Mouse (Mus musculus) ES-E14 (cell line): ENCODE data around the gene Zfp784.

Experiments used
- CHD2 ChIP-seq: IDR thresholded peaks from 2 replicates; pipeline ENCODE4 v1.6.1; 2014; ENCODE audit warnings: mild to moderate bottlenecking, low read depth, low read length, inconsistent platforms
- HCFC1 ChIP-seq: IDR thresholded peaks from 2 replicates; pipeline ENCODE4 v1.6.1; 2012; ENCODE audit warnings: low read length, inconsistent platforms, borderline replicate concordance; ENCODE audit not compliant: insufficient read depth
- MAFK ChIP-seq: IDR thresholded peaks from 2 replicates; pipeline ENCODE4 v1.6.1; 2014; ENCODE audit warnings: mild to moderate bottlenecking, low read depth, low read length, inconsistent platforms; ENCODE audit not compliant: insufficient read depth
- ZC3H11A ChIP-seq: IDR thresholded peaks from 2 replicates; pipeline ENCODE4 v1.6.1; 2012; ENCODE audit warnings: low read depth, mild to moderate bottlenecking, inconsistent platforms, low read length, borderline replicate concordance
- ZNF384 ChIP-seq: IDR thresholded peaks from 2 replicates; pipeline ENCODE4 v1.6.1; 2012; ENCODE audit warnings: low read depth, low read length, inconsistent platforms

DNA sequence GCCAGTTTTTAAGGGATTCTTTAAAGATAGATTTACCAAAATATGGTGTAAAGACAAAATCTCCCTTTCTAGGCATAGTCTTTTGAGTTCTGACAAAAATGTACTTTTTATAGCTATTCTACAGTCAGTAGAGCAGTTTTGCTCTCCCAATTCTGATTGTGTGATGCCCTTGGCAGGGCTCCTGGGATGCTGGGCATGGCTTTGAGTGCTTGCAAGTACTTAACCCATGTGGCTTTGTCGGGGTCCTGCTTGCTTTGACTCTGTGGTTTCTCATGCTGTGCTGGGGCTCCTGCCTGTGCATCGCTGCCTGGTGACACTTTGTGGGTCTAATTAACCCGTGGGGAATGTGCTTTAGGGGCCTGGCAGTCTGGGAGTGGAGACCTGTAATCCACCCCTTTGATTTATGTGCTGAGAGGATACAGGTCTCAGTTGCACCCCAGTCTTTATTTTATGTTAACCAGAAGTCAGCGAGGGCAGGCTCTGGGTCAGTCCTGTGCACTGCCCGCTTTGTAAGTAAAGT lies 48.7 kb upstream of the Zfp784 start:
- no peak for TF ChIP-seq HCFC1
- no peak for TF ChIP-seq MAFK
- TF ChIP-seq ZC3H11A = no peak
- TF ChIP-seq ZNF384 = no peak
- TF ChIP-seq CHD2 = no peak
